Mouse (Mus musculus) lung, postnatal 10 days (tissue): ENCODE data around the gene C1ql1.

Source experiments
- DNase-seq: peaks from one replicate; pipeline ENCODE4 v3.0.0; 2021

The C1ql1 gene

GRCm38 (mm10) chr11:102898408-102898807 lies 48.1 kb downstream of the C1ql1 start:
- DNase-seq: no peak

- DNase-seq: no peak
Measured at GRCm38 (mm10) chr11:102896641-102897040, 49.8 kb downstream of the C1ql1 start.

GRCm38 (mm10) chr11:102895779-102896178 lies 50.7 kb downstream of the C1ql1 start:
- DNase-seq: no peak

- no peak for DNase-seq
Measured at GRCm38 (mm10) chr11:102894716-102895115, 51.8 kb downstream of the C1ql1 start.

GRCm38 (mm10) chr11:102893015-102893651 lies 53.4 kb downstream of the C1ql1 start:
- DNase-seq: peak; percentile 80

GRCm38 (mm10) chr11:102890096-102890495 lies 56.4 kb downstream of the C1ql1 start:
- DNase-seq: no peak
